Mouse (Mus musculus) forebrain, embryonic 16.5 days (tissue): ENCODE data around the gene Alg5. TPM values are rescaled to one million over a fixed set of nuclear protein-coding genes. Genes with fewer than 3 reads are reported as not detected.

Experiments used
- polyA plus RNA-seq: library from polyadenylated mRNA; unstranded; fragments of >200 nt; fragmentation: Nextera tagmentation; extraction: Ambion mirVana; gene quantifications from 2 replicates; pipeline ENCODE4 v1.2.1, GENCODE M21; 2015

The Alg5 gene
- polyA plus RNA-seq, 1 experiment from 2014 or later, result 52.7 TPM

Other genes starting within 250 kb of the Alg5 start
- gene Supt20, start 42.7 kb upstream of the Alg5 start, polyA plus RNA-seq, result 102 and 112 TPM in 2 replicates
- gene Gm21958, start 21.2 kb upstream of the Alg5 start, polyA plus RNA-seq, result not detected in 2 replicates
- gene Exosc8, start 146 bp upstream of the Alg5 start, polyA plus RNA-seq, result 83.0 and 94.4 TPM in 2 replicates
- gene Smad9, start 20.0 kb downstream of the Alg5 start, polyA plus RNA-seq, result 0.13 and 0.19 TPM in 2 replicates
- 34.9 and 37.6 TPM in 2 replicates for gene Rfxap, start 72.3 kb downstream of the Alg5 start, polyA plus RNA-seq
- 1.3 and 1.8 TPM in 2 replicates for gene Sertm1, start 180.3 kb downstream of the Alg5 start, polyA plus RNA-seq